Mouse (Mus musculus) midbrain, postnatal 0 days (tissue): ENCODE measurements around the gene Ppm1h. TPM values are rescaled to one million over a fixed set of nuclear protein-coding genes. Genes with fewer than 3 reads are reported as not detected.
A peak's percentile ranks its signal among the peaks of the same experiment; 100 is the strongest.
"Not testable (repeated sequence)": the region's sequence is repeated elsewhere in the genome, so short reads cannot be mapped to it uniquely, and the experiment has no call there.

Source experiments
- ATAC-seq: fragments of 200-750 bp; cut with Nextera tagmentation; 2 replicates; pipeline ENCODE4 v1.8.0; 2017; ENCODE audit warnings: moderate number of reproducible peaks, mild to moderate bottlenecking, moderate TSS enrichment, moderate library complexity; ENCODE audit not compliant: low FRiP score
- DNase-seq: peaks from one replicate; pipeline ENCODE4 v3.0.0-alpha.2; 2015; ENCODE audit warnings: low spot score
- H3K27ac ChIP-seq: fragments of 300-500 bp; sonication (generic); 2 replicates; pipeline ENCODE4 v1.5.1; 2014; ENCODE audit warnings: low read depth, mild to moderate bottlenecking, low read length, mixed read lengths
- H3K27me3 ChIP-seq: fragments of 300-500 bp; sonication (generic); 2 replicates; pipeline ENCODE4 v1.6.1; 2014; ENCODE audit warnings: low read length, control low read depth, mixed read lengths; ENCODE audit not compliant: insufficient read depth
- H3K36me3 ChIP-seq: fragments of 300-500 bp; sonication (generic); 2 replicates; pipeline ENCODE4 v1.6.1; 2014; ENCODE audit warnings: low read length, control low read depth, mixed read lengths; ENCODE audit not compliant: insufficient read depth
- H3K4me1 ChIP-seq: fragments of 300-500 bp; sonication (generic); 2 replicates; pipeline ENCODE4 v1.6.1; 2014; ENCODE audit warnings: mild to moderate bottlenecking, control low read depth, antibody characterized with exemption, low read length, mixed read lengths; ENCODE audit not compliant: insufficient read depth
- H3K4me2 ChIP-seq: fragments of 300-500 bp; sonication (generic); 2 replicates; pipeline ENCODE4 v1.6.1; 2014; ENCODE audit warnings: low read depth, mild to moderate bottlenecking, low read length, mixed read lengths; ENCODE audit not compliant: poor library complexity, severe bottlenecking
- H3K4me3 ChIP-seq: fragments of 300-500 bp; sonication (generic); 2 replicates; pipeline ENCODE4 v1.5.1; 2014; ENCODE audit warnings: low read depth, mild to moderate bottlenecking, low read length, moderate library complexity
- H3K9ac ChIP-seq: fragments of 300-500 bp; sonication (generic); replicated peaks from 2 replicates; pipeline ENCODE4 v1.6.1; 2014; ENCODE audit warnings: mild to moderate bottlenecking, low read length, moderate library complexity, mixed read lengths; ENCODE audit not compliant: poor library complexity, severe bottlenecking
- H3K9me3 ChIP-seq: fragments of 300-500 bp; sonication (generic); 2 replicates; pipeline ENCODE4 v1.6.1; 2016; ENCODE audit warnings: low read length, control low read depth
- CTCF ChIP-seq: IDR thresholded peaks from 2 replicates; pipeline ENCODE4 v1.5.1; 2016; ENCODE audit warnings: antibody characterized with exemption, mild to moderate bottlenecking
- WGBS: fragments of 180-500 bp; shearing (Covaris S2); extraction: QIAGEN DNeasy Blood & Tissue Kit; methylation state at CpG from one replicate; pipeline ENCODE4 v1.1.7; 2014; 5-methylcytosine and 5-hydroxymethylcytosine counted together
- polyA plus RNA-seq: library from polyadenylated mRNA; unstranded; fragments of >200 nt; fragmentation: Nextera tagmentation; extraction: Ambion mirVana; gene quantifications from 2 replicates; pipeline ENCODE4 v1.2.1, GENCODE M21; 2015
- total RNA-seq: library from RNA; depleted of rRNA; stranded (reverse); fragments of >200 nt; gene quantifications from 2 replicates; pipeline ENCODE4 v1.2.3, GENCODE M21; 2014

The Ppm1h gene
- total and polyA plus RNA-seq, 2 experiments from 2014 or later, result 28.0 to 42.8 TPM

GRCm38 (mm10) chr10:122918325-122918694, 239.7 kb downstream of the Ppm1h start:
- H3K9me3 ChIP-seq, result no peaks in the 10 kb centered on the region
- H3K27ac ChIP-seq, result no peak overlapping the region
- 96% methylated on average over 9 of the region's 9 CpGs for WGBS
- no peak for ATAC-seq
- H3K36me3 ChIP-seq, result peaks cover 5% of the 10 kb centered on the region; the same call in 1 of the 2 replicates
- no peaks in the 10 kb centered on the region for H3K27me3 ChIP-seq
- H3K4me3 ChIP-seq, result no peak overlapping the region
- H3K9ac ChIP-seq, result no peak overlapping the region
- no peak for TF ChIP-seq CTCF
- no peaks in the 10 kb centered on the region for H3K4me1 ChIP-seq
- no peak for DNase-seq
- no peak overlapping the region for H3K4me2 ChIP-seq

GRCm38 (mm10) chr10:122918754-122919153, 240.2 kb downstream of the Ppm1h start:
- Histone ChIP-seq H3K36me3 (peaks cover 5% of the 10 kb centered on the region; the same call in 1 of the 2 replicates), H3K27ac (no peak overlapping the region), H3K4me1 (no peaks in the 10 kb centered on the region), H3K27me3 (no peaks in the 10 kb centered on the region), H3K9ac (no peak overlapping the region), H3K4me3 (no peak overlapping the region), H3K4me2 (no peak overlapping the region), H3K9me3 (no peaks in the 10 kb centered on the region)
- no peak for TF ChIP-seq CTCF
- 93% methylated on average over 5 of the region's 5 CpGs for WGBS
- ATAC-seq, result no peak
- DNase-seq, result no peak

DNA sequence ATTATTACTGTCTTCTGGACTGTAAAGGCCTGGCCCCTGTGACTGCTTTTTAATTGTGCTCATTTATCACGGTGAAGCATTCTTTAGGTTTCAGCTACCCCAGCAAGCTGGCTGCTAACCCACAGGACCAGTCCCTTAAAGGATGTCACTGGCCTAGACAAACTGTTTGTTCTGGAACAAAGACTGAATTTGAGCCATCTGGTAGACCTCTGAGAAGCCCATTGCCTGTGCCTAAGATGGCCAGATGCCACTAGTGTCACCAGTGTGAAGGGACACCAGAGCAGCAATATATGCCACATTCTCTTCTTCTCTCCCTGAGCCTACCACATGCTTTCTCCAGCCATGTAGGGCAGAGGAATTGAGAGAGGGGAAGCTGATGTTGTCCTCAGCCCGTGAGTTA, 240.9 kb downstream of the Ppm1h start:
- peaks cover 5% of the 10 kb centered on the region; the same call in 1 of the 2 replicates for H3K36me3 ChIP-seq
- no peak overlapping the region for H3K9ac ChIP-seq
- H3K27ac ChIP-seq, result no peak overlapping the region
- no peaks in the 10 kb centered on the region for H3K4me1 ChIP-seq
- ATAC-seq (no peak), DNase-seq (no peak)
- WGBS, result 93% methylated on average over 2 of the region's 2 CpGs
- H3K4me3 ChIP-seq, result no peak overlapping the region
- no peak for TF ChIP-seq CTCF
- H3K9me3 ChIP-seq, result no peaks in the 10 kb centered on the region
- no peak overlapping the region for H3K4me2 ChIP-seq
- H3K27me3 ChIP-seq, result no peaks in the 10 kb centered on the region

GRCm38 (mm10) chr10:122920218-122920795, 241.7 kb downstream of the Ppm1h start:
- no peaks in the 10 kb centered on the region for H3K4me1 ChIP-seq
- TF ChIP-seq CTCF, result no peak
- no peaks in the 10 kb centered on the region for H3K9me3 ChIP-seq
- 93% methylated on average over 11 of the region's 11 CpGs for WGBS
- H3K4me3 ChIP-seq, result no peak overlapping the region
- DNase-seq (no peak), ATAC-seq (no peak)
- no peak overlapping the region for H3K9ac ChIP-seq
- H3K4me2 ChIP-seq, result no peak overlapping the region
- no peak overlapping the region for H3K27ac ChIP-seq
- H3K27me3 ChIP-seq, result no peaks in the 10 kb centered on the region
- peaks cover 5% of the 10 kb centered on the region; the same call in 1 of the 2 replicates for H3K36me3 ChIP-seq

DNA sequence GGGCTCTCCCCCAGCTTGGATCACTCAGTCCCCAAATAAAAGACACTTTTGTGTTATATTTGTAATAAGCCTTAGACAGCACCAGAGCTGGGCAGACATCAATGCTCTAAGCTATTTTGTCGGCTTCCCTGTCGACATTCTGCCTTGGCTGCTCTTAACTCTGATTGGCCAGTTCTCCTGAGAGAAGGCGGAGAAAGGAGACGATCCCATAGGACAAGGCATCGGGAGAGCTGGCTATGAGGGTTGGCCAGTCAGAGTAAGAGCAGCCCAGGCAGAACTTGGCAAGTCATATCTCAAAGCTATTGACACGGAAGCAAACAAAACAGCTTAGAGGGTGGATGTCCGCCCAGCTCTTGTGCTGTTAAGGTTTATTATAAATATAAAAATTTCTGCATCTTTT, 243.7 kb downstream of the Ppm1h start:
- no peak for TF ChIP-seq CTCF
- Histone ChIP-seq H3K27me3 (no peaks in the 10 kb centered on the region), H3K9me3 (no peaks in the 10 kb centered on the region), H3K36me3 (peaks cover 5% of the 10 kb centered on the region; the same call in 1 of the 2 replicates), H3K4me2 (no peak overlapping the region), H3K9ac (no peak overlapping the region), H3K27ac (no peak overlapping the region), H3K4me3 (no peak overlapping the region), H3K4me1 (no peaks in the 10 kb centered on the region)
- ATAC-seq (no peak), DNase-seq (peak; percentile 45)
- WGBS, result 36% methylated on average over 7 of the region's 7 CpGs

DNA sequence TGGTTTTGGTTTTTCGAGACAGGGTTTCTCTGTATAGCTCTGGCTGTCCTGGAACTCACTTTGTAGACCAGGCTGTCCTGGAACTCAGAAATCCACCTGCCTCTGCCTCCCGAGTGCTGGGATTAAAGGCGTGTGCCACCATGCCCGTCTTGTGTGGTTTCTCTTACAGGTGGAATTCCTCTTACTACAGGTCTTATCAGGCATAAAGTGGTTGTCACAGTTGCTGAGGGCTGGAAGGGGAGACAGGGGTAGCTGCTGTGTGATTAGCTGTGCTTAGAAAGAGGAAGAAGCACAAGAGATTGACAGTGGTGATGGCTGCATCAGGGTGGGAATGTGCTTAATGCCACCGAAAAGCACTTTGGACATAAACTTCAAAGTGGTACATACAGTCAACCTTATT, 246.0 kb downstream of the Ppm1h start:
- H3K9ac ChIP-seq, ATAC-seq, H3K9me3 ChIP-seq, H3K4me2 ChIP-seq, H3K27ac ChIP-seq, H3K4me3 ChIP-seq, H3K27me3 ChIP-seq, H3K4me1 ChIP-seq, H3K36me3 ChIP-seq, DNase-seq: not testable (repeated sequence)
- 88% methylated on average over 5 of the region's 5 CpGs for WGBS
